Mouse (Mus musculus) liver, embryonic 14.5 days (tissue): ENCODE measurements at regions not wholly inside any gene's neighbourhood (a gene's known extent, or its start where the extent isn't known, plus 50 kb on each side); places are given as distances from the start of the nearest gene placed in this dataset.

Source experiments
- CTCF ChIP-seq: IDR thresholded peaks from 2 replicates; pipeline ENCODE4 v1.5.1; 2016; ENCODE audit warnings: antibody characterized with exemption, low read depth, control low read depth
- EP300 ChIP-seq: IDR thresholded peaks from 2 replicates; pipeline ENCODE4 v1.6.1; 2016; ENCODE audit warnings: antibody characterized with exemption, low read depth

- TF ChIP-seq CTCF, result no peak
- no peak for TF ChIP-seq EP300
Measured at GRCm38 (mm10) chr9:71404396-71405135, 81.2 kb downstream of the Polr2m start.
